Mouse (Mus musculus): Measurements from ENCODE around the gene 1700016D06Rik. TPM values are rescaled to one million over a fixed set of nuclear protein-coding genes. Genes with fewer than 3 reads are reported as not detected.
"Not testable (repeated sequence)": the region's sequence is repeated elsewhere in the genome, so short reads cannot be mapped to it uniquely, and the experiment has no call there.

The 1700016D06Rik gene
- polyA plus RNA-seq, 1 experiment from 2014 or later: not detected

DNA sequence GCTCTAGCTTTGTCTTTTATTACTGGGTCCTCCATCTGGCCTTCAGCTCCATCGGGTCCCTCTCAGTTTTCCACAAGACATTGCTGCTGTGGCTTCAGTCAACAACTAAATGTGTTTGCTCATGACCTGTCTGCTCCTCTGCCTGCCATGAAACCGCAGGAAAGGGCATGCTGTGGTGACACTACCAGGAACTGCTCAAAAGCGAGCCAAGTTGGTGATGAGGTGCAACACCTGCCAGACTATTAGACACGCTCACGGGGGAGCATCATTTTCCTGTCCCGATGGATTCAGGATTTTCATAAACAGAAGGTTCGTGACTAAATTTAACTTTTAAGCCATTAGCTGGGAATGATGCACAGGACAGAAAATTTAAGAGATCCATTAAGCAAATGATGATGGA, 16.3 kb downstream of the 1700016D06Rik start:
- no peaks in the 10 kb centered on the region for H3K36me3 ChIP-seq
- H3K27me3 ChIP-seq: no peaks in the 10 kb centered on the region
- ATAC-seq (ENCODE audit: insufficient number of reproducible peaks, insufficient read depth, low FRiP score, low TSS enrichment, low read depth): no peak
- H3K4me3 ChIP-seq (replicated peaks): no peak overlapping the region
- H3K9me3 ChIP-seq: peaks cover 6% of the 10 kb centered on the region; the same call in 1 of the 2 replicates
- no peak overlapping the region for H3K4me2 ChIP-seq
- H3K27ac ChIP-seq: no peak overlapping the region
- H3K9ac ChIP-seq (replicated peaks): no peak overlapping the region
- WGBS: 82% methylated on average over 7 of the region's 7 CpGs
- H3K4me1 ChIP-seq (replicated peaks): no peaks in the 10 kb centered on the region

DNA sequence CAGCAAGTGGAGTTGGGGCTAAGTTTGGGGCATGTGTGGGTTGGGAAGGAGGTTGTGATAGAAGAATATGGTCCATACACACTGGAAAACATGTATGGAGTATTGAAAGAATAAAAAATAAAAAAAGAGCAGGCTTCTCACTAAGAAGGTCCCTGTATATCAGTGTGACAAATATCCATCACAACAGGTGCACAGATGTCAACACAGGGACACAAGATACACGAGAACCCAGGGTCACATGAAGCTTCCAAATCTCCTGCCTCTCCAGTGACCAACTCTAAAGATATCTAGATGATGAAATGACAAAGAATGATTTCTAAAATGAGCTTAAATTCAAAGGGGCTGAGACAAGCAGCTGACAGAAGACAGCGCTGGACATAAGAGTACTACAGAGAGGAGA, 32.6 kb downstream of the 1700016D06Rik start:
- Histone ChIP-seq H3K27me3 (no peaks in the 10 kb centered on the region), H3K27ac (no peak overlapping the region), H3K9me3 (no peaks in the 10 kb centered on the region), H3K4me3 (replicated peaks) (no peak overlapping the region), H3K9ac (replicated peaks) (no peak overlapping the region), H3K4me2 (no peak overlapping the region), H3K36me3 (no peaks in the 10 kb centered on the region), H3K4me1 (replicated peaks) (no peaks in the 10 kb centered on the region)
- no peak for ATAC-seq (ENCODE audit: insufficient number of reproducible peaks, insufficient read depth, low FRiP score, low TSS enrichment, low read depth)
- WGBS: 71% methylated on average over 2 of the region's 2 CpGs

DNA sequence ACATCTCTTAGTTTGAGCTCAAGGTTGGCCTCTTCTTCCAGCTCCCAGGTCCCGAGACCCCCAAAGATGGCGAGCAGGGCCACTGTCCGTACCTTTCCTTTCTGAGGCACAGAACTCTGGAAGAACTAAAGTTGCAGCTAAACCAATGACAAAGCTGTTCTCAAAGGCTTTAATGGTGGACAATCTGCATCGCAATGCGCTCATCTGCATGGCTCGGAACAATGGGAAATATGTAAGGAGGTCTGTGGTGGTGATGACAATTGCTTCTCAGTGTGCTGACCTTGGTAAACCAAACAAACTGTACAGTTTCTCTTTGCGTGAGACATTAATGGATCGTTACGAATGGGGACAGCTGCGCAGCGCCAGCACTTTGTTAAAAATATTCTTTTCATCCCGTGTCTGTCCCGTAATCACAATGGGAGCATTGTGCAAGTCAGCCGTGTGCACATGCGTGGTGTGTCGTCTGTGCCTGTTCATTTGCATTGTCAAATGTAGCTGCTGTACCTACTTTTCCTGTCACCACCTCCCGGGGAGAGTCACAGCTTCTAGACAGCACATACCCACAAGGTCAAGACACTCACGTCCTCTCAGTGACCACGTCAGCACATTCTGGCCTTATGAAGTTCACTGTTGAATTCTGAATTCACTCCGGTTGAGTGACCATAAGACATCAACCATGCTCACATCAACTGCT, 34.7 kb downstream of the 1700016D06Rik start:
- ATAC-seq (ENCODE audit: insufficient number of reproducible peaks, insufficient read depth, low FRiP score, low TSS enrichment, low read depth); H3K9me3 ChIP-seq; H3K4me2 ChIP-seq; H3K27me3 ChIP-seq; H3K9ac ChIP-seq (replicated peaks); H3K4me1 ChIP-seq (replicated peaks); H3K27ac ChIP-seq; H3K4me3 ChIP-seq (replicated peaks); H3K36me3 ChIP-seq: not testable (repeated sequence)
- 89% methylated on average over 20 of the region's 20 CpGs for WGBS

DNA sequence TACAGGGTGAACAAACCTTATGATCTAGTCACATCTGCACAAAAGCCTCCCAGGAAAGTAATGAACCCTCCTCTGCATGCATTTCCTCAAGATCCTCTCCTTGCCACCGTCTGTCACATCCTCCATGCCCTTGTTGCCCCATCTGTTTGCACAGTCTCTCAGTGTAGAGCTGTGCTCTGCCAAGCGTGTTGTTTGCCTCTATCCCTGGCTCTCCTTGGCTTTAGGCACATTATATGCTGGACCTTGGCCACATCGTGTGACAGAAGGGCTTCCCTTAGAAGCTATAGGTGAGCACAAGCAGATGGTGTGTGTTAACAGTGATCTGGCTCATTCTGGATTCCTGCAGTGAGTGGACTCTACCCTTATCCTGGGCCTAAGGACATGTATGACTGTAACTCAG, 38.9 kb downstream of the 1700016D06Rik start:
- 82% methylated on average over 3 of the region's 3 CpGs for WGBS
- H3K9ac ChIP-seq (replicated peaks): no peak overlapping the region
- H3K4me3 ChIP-seq (replicated peaks): no peak overlapping the region
- no peak overlapping the region for H3K27ac ChIP-seq
- H3K4me1 ChIP-seq (replicated peaks): no peaks in the 10 kb centered on the region
- no peaks in the 10 kb centered on the region for H3K36me3 ChIP-seq
- H3K9me3 ChIP-seq: no peaks in the 10 kb centered on the region
- ATAC-seq (ENCODE audit: insufficient number of reproducible peaks, insufficient read depth, low FRiP score, low TSS enrichment, low read depth): no peak
- no peaks in the 10 kb centered on the region for H3K27me3 ChIP-seq
- H3K4me2 ChIP-seq: no peak overlapping the region

DNA sequence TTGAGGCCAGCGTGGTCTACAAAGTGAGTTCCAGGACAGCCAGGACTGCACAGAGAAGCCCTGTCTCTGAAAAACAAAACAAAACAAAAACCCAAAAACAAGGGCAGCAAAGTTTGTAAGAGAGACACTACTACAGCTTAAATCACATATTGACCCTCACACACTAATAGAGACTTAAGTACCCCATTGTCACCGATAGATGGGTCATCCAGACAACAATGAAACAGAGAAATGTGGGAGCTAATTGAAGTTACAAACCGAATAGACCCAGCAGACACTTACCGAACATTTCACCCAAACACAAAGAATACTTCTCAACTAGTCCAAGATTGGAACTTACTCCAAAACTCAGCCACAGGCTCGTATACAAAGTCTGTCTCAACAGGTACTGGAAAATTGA, 50.8 kb downstream of the 1700016D06Rik start:
- Histone ChIP-seq H3K9ac (replicated peaks) (no peak overlapping the region), H3K36me3 (no peaks in the 10 kb centered on the region), H3K4me1 (replicated peaks) (peaks cover 16% of the 10 kb centered on the region), H3K27me3 (no peaks in the 10 kb centered on the region), H3K9me3 (no peaks in the 10 kb centered on the region), H3K27ac (no peak overlapping the region), H3K4me2 (no peak overlapping the region), H3K4me3 (replicated peaks) (no peak overlapping the region)
- WGBS: 91% methylated on average over 5 of the region's 5 CpGs
- ATAC-seq (ENCODE audit: insufficient number of reproducible peaks, insufficient read depth, low FRiP score, low TSS enrichment, low read depth): no peak

DNA sequence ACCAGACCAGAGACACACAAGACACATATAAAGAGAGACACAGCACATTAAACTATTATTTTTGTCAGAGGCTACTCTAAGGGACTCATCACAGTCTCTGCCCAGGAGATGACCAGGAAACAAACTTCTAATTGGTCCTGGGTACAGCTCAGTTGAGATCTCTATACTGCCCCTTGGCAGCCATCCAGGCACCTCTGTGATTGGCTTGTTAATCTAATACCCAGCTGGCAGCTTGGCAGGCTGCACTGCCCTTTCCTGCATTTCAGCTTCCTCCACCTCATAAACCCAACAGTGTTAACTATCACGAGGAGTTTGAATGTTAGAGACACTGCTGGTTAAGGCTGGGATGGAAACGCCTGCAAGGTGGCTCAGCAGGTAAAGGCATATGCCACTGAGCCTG, 57.7 kb downstream of the 1700016D06Rik start:
- H3K9ac ChIP-seq (replicated peaks): no peak overlapping the region
- H3K27ac ChIP-seq: 0 out of 2 replicates have a peak overlapping the region, but pooled peaks have one; percentile 3
- no peaks in the 10 kb centered on the region for H3K36me3 ChIP-seq
- no peak for ATAC-seq (ENCODE audit: insufficient number of reproducible peaks, insufficient read depth, low FRiP score, low TSS enrichment, low read depth)
- H3K27me3 ChIP-seq: no peaks in the 10 kb centered on the region
- peaks cover 25% of the 10 kb centered on the region for H3K4me1 ChIP-seq (replicated peaks)
- H3K9me3 ChIP-seq: peaks cover 5% of the 10 kb centered on the region; the same call in 1 of the 2 replicates
- 43% methylated on average over 2 of the region's 2 CpGs for WGBS
- H3K4me2 ChIP-seq: no peak overlapping the region
- H3K4me3 ChIP-seq (replicated peaks): no peak overlapping the region

DNA sequence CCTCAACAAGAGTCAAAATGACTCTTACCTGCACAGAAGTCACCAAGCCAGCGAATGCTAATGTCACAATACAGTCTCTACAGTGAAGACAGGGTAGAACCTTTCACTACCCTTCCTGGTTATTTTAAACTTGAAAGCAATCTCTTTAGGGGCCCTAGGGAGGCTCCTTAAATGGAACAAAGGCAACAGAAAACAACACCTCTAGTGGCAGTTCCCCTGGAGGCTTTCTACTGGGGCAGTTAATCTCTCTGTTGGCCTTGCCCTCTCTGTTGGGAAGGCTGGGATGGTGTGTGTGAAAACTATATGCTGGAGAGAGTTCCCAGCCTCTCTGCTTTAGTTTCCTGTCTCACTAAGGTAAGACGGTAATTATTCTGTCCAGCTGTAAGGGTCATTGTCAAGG, 60.3 kb downstream of the 1700016D06Rik start:
- ATAC-seq (ENCODE audit: insufficient number of reproducible peaks, insufficient read depth, low FRiP score, low TSS enrichment, low read depth): no peak
- Histone ChIP-seq H3K4me1 (replicated peaks) (peaks cover 21% of the 10 kb centered on the region), H3K27me3 (no peaks in the 10 kb centered on the region), H3K4me3 (replicated peaks) (no peak overlapping the region), H3K4me2 (no peak overlapping the region), H3K9me3 (peaks cover 5% of the 10 kb centered on the region; the same call in 1 of the 2 replicates), H3K9ac (replicated peaks) (no peak overlapping the region), H3K36me3 (no peaks in the 10 kb centered on the region), H3K27ac (no peak overlapping the region)
- 49% methylated on average over 2 of the region's 2 CpGs for WGBS

DNA sequence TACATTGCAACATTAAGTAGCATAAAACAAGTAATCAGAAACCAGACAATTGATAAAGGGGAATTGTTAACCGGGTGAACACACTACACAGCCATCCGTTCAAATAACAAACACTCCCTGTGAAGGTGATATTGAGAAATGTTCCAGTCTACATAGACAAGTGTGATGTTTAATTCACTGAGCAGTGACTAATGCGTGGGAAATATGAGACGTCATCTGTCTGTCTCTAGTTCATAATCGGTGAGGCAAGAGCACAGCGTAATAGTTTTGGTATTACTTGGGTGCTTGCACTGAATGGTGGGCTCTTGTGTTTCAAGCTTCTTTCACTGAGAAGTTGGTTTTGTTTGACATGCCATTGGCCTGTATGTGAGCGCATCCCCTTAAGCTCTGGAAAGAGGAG, 63.3 kb downstream of the 1700016D06Rik start:
- Histone ChIP-seq H3K4me3 (replicated peaks) (no peak overlapping the region), H3K27me3 (no peaks in the 10 kb centered on the region), H3K4me1 (replicated peaks) (peaks cover 24% of the 10 kb centered on the region), H3K9me3 (peaks cover 5% of the 10 kb centered on the region; the same call in 1 of the 2 replicates), H3K4me2 (no peak overlapping the region), H3K36me3 (no peaks in the 10 kb centered on the region), H3K9ac (replicated peaks) (no peak overlapping the region), H3K27ac (no peak overlapping the region)
- 94% methylated on average over 7 of the region's 7 CpGs for WGBS
- ATAC-seq (ENCODE audit: insufficient number of reproducible peaks, insufficient read depth, low FRiP score, low TSS enrichment, low read depth): no peak

DNA sequence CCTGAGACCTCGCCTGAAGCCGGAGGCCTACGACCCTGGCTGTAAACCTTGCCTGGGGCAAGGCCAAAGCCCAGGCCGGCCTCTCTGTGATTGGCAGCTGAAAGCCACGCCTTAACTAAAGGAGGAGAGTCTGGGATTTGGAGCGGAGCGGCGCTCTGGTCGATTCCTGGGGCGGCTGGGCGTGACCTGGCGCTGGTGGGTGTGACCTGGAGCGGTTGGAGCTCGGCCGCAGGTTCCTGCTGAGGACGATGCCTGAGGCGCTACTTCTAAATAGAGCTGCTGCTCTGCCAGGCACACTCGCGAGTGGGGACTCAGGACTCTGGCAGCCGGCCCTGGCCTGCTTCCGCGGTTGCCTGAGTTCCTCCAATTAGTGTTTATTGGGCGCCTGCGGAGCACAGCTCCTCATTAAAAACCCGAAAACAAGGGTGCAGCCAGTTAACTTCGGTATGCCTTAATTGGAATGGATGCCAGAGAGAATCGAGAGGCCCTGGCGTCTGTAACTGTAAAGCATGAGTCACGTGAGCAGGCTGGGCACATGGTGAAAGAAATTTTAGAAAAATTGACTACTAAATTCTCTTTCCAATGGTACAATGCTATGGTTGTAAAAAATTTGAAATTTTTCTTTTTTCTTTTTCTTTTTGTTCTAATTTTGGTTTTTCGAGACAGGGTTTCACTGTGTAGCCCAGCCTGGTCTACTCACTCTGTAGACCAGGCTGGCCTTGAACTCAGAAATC, 64.4 kb downstream of the 1700016D06Rik start:
- WGBS: 4% methylated on average over 30 of the region's 30 CpGs
- peaks cover 5% of the 10 kb centered on the region; the same call in 1 of the 2 replicates for H3K9me3 ChIP-seq
- H3K4me3 ChIP-seq (replicated peaks): peak overlapping the region; percentile 93
- peaks cover 6% of the 10 kb centered on the region for H3K36me3 ChIP-seq
- peak overlapping the region; percentile 99 for H3K27ac ChIP-seq
- peak overlapping the region; percentile 90 for H3K4me2 ChIP-seq
- peak overlapping the region; percentile 40 for H3K9ac ChIP-seq (replicated peaks)
- H3K27me3 ChIP-seq: no peaks in the 10 kb centered on the region
- H3K4me1 ChIP-seq (replicated peaks): peaks cover 32% of the 10 kb centered on the region
- ATAC-seq (ENCODE audit: insufficient number of reproducible peaks, insufficient read depth, low FRiP score, low TSS enrichment, low read depth): peak; percentile 69

DNA sequence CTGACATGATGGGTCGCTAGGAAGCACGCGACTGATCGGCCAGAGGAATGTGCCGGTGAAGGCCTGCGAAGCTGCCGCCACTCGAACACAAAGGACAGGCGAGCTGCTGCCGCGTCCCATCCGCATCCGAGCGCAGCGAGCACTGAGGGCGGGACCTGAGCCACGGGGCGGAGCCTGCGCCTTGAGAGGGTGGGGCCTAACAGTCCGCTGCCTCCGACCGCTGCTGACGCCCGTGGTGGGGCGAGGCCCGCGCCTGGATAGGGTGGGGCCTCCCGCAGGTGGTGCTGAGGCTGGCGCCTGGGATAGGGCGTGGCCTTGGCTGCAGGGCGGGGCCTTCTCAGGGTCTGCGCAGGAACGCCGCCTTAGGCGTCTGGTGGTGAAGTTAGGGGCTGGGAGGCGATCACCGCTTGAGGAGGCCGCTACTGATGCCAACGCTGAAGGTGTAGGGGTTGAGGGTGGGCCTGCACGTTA, 65.2 kb downstream of the 1700016D06Rik start, which contains the start of gene Ankrd10:
Ankrd10 (minus strand) TSS at position 147 of the 471 bp plus-strand sequence.
- Histone ChIP-seq H3K4me2 (peak within 1 kb of the TSS; percentile 90), H3K9me3 (no peaks in the 10 kb centered on the region), H3K9ac (replicated peaks) (peak within 1 kb of the TSS; percentile 89), H3K27ac (peak within 1 kb of the TSS; percentile 99), H3K4me1 (replicated peaks) (peaks cover 38% of the 10 kb centered on the region), H3K4me3 (replicated peaks) (peak within 1 kb of the TSS; percentile 93), H3K36me3 (peaks cover 15% of the 10 kb centered on the region), H3K27me3 (no peaks in the 10 kb centered on the region)
- WGBS: under 1% methylated on average over 40 of the region's 40 CpGs
- peak; percentile 92 for ATAC-seq (ENCODE audit: insufficient number of reproducible peaks, insufficient read depth, low FRiP score, low TSS enrichment, low read depth)

DNA sequence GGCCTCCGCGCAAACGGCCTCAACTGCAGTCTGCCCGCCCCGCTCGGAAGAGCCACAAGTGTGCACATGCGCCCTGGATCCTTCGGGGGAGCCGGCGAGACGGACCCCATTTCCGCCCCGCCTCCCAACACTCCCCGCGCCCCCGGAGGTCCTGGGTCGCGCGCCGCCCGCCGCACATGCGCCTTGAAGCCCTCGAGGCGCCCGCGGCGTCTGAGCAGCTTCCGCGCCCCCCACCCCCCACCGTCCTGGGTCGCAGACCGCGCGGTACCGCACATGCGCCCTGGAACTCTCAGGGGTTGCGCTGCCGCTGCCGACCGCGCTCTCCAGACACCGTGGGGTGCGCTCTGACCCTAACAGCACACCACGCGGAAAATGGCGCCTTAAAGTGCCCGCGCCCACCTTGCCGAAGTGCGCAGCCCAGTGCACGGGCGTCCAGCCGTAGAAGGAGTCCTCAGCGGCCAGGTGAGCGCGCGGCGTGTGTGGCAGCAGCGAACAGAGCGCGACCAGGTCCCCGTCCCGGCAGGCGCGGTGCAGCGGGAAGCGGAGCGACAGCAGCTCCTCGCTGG, 65.8 kb downstream of the 1700016D06Rik start:
- peak; percentile 67 for ATAC-seq (ENCODE audit: insufficient number of reproducible peaks, insufficient read depth, low FRiP score, low TSS enrichment, low read depth)
- under 1% methylated on average over 70 of the region's 70 CpGs for WGBS
- peaks cover 20% of the 10 kb centered on the region for H3K36me3 ChIP-seq

More for the DNA sequence above, 65.8 kb downstream of the 1700016D06Rik start:
- Histone ChIP-seq H3K27me3 (no peaks in the 10 kb centered on the region), H3K4me3 (replicated peaks) (peak overlapping the region; percentile 93), H3K4me2 (peak overlapping the region; percentile 90), H3K9me3 (no peaks in the 10 kb centered on the region), H3K4me1 (replicated peaks) (peaks cover 44% of the 10 kb centered on the region), H3K27ac (peak overlapping the region; percentile 99), H3K9ac (replicated peaks) (peak overlapping the region; percentile 89)

Data from limb, embryonic 12.5 days (tissue).